ENCODE assay signal across 9 mouse cellular contexts in the genomic region with DNA sequence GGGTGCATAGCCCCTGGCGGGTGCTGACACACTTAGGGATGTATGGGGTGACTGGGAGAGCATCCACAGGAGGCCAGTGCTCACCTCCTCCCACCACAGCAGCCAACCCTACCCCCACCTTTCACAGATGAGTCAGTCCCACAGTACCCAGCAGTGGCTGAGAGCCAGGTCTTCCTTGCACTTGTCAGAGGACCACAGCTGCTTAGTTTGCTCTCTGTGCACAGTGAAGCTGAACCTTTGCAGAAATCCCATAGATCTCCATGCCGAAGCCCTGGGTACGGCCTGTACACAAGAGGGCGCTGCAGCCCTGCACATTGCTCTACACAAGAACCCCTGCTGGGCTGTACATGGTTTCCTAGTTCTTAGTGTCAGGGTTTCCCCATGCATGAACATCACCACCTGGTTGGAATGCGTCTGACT.
DNase-seq lines count a peak whose midpoint lies in the region; ATAC-seq lines count a peak whose summit lies in the region.
"Had no signal": no experiment of that assay in that cellular context is flagged by ENCODE, and none has a peak within 500 bp of the region (broad histone marks: within the 10 kb centered on the region; RNA-seq: fewer than 3 reads in every experiment).

No protein-coding gene starts in this region.

- H3K9ac ChIP-seq in heart, embryonic 12.5 days = no peak overlapping the region
- no peak overlapping the region for H3K9ac ChIP-seq in intestine, embryonic 15.5 days
- no peak overlapping the region for H3K9ac ChIP-seq in neural tube, embryonic 11.5 days (ENCODE audit: low read length)
- H3K9ac ChIP-seq: hindbrain, embryonic 15.5 days had no signal

- 43% methylated on average over 5 of the region's 5 CpGs for WGBS in heart, embryonic 12.5 days
- 52% methylated on average over 5 of the region's 5 CpGs for WGBS in heart, embryonic 10.5 days
- WGBS in intestine, embryonic 15.5 days = 43% methylated on average over 5 of the region's 5 CpGs
- WGBS in neural tube, embryonic 11.5 days = 59% methylated on average over 5 of the region's 5 CpGs

- no peaks in the 10 kb centered on the region; the same call in 1 of the 2 replicates for H3K9me3 ChIP-seq in heart, embryonic 12.5 days (replicated peaks)
- no peaks in the 10 kb centered on the region for H3K9me3 ChIP-seq in heart, embryonic 10.5 days
- no peaks in the 10 kb centered on the region for H3K9me3 ChIP-seq in intestine, embryonic 15.5 days
- H3K9me3 ChIP-seq in neural tube, embryonic 11.5 days (ENCODE audit: control insufficient read depth, low read length) = no peaks in the 10 kb centered on the region
- H3K9me3 ChIP-seq: hindbrain, embryonic 15.5 days had no signal

- H3K4me3 ChIP-seq in heart, embryonic 12.5 days = no peak overlapping the region
- H3K4me3 ChIP-seq in heart, embryonic 10.5 days = no peak overlapping the region
- H3K4me3 ChIP-seq in intestine, embryonic 15.5 days (replicated peaks) = no peak overlapping the region
- H3K4me3 ChIP-seq in neural tube, embryonic 11.5 days (ENCODE audit: low read depth, low read length) = no peak overlapping the region
- H3K4me3 ChIP-seq: hindbrain, embryonic 15.5 days had no signal

- H3K27ac ChIP-seq in heart, embryonic 12.5 days (ENCODE audit: poor library complexity, severe bottlenecking) = no peak overlapping the region
- no peak overlapping the region for H3K27ac ChIP-seq in heart, embryonic 10.5 days
- H3K27ac ChIP-seq in intestine, embryonic 15.5 days = no peak overlapping the region
- H3K27ac ChIP-seq in neural tube, embryonic 11.5 days (ENCODE audit: low read depth, low read length) = no peak overlapping the region
- H3K27ac ChIP-seq: hindbrain, embryonic 15.5 days had no signal

- no peaks in the 10 kb centered on the region for H3K27me3 ChIP-seq in heart, embryonic 12.5 days (replicated peaks)
- H3K27me3 ChIP-seq in heart, embryonic 10.5 days (ENCODE audit: insufficient read depth, poor library complexity, severe bottlenecking) = no peaks in the 10 kb centered on the region
- no peaks in the 10 kb centered on the region for H3K27me3 ChIP-seq in intestine, embryonic 15.5 days (replicated peaks)
- no peaks in the 10 kb centered on the region for H3K27me3 ChIP-seq in neural tube, embryonic 11.5 days (ENCODE audit: control insufficient read depth, insufficient read depth, low read length)
- H3K27me3 ChIP-seq: hindbrain, embryonic 15.5 days had no signal

- no peaks in the 10 kb centered on the region for H3K36me3 ChIP-seq in heart, embryonic 12.5 days
- no peaks in the 10 kb centered on the region for H3K36me3 ChIP-seq in heart, embryonic 10.5 days
- H3K36me3 ChIP-seq in intestine, embryonic 15.5 days = no peaks in the 10 kb centered on the region
- no peaks in the 10 kb centered on the region for H3K36me3 ChIP-seq in neural tube, embryonic 11.5 days (ENCODE audit: control insufficient read depth, insufficient read depth, low read length)

- intact Hi-C loops in left cerebral cortex, postnatal 14 days (cut with DNase I) = no loop called here

- peak; percentile 30; the same call in 1 of the 2 replicates for ATAC-seq in heart, embryonic 12.5 days (ENCODE audit: insufficient number of reproducible peaks, low FRiP score)
- peak; percentile 55 for ATAC-seq in intestine, embryonic 15.5 days
- ATAC-seq in neural tube, embryonic 11.5 days (ENCODE audit: insufficient read depth, low FRiP score, low TSS enrichment) = no peak

- DNase-seq in heart, embryonic 10.5 days (ENCODE audit: low spot score) = no peak
- DNase-seq in adrenal gland, adult 8-10 months = peak; percentile 23
- peak; percentile 14 for DNase-seq in embryo, embryonic 9.5 days (ENCODE audit: extremely low spot score)
- peak; percentile 77 to 84 for DNase-seq in left cerebral cortex, postnatal 14 days (ENCODE audit: low spot score in 2 of 2)
- DNase-seq in neural tube, embryonic 11.5 days (ENCODE audit: low spot score) = peak; percentile 60
- DNase-seq in thymus, postnatal 0 days (ENCODE audit: low spot score) = no peak

- H3K4me1 ChIP-seq in heart, embryonic 12.5 days (replicated peaks) = no peaks in the 10 kb centered on the region
- H3K4me1 ChIP-seq in heart, embryonic 10.5 days = no peaks in the 10 kb centered on the region
- H3K4me1 ChIP-seq in intestine, embryonic 15.5 days (replicated peaks) = no peaks in the 10 kb centered on the region
- no peaks in the 10 kb centered on the region for H3K4me1 ChIP-seq in neural tube, embryonic 11.5 days (ENCODE audit: control insufficient read depth, insufficient read depth, low read length)
- H3K4me1 ChIP-seq: hindbrain, embryonic 15.5 days had no signal

- H3K4me2 ChIP-seq in heart, embryonic 12.5 days = no peak overlapping the region
- no peak overlapping the region for H3K4me2 ChIP-seq in intestine, embryonic 15.5 days (replicated peaks)
- H3K4me2 ChIP-seq in neural tube, embryonic 11.5 days (ENCODE audit: low read depth) = no peak overlapping the region
- H3K4me2 ChIP-seq: hindbrain, embryonic 15.5 days had no signal

Comparison
In these comparisons a context has a peak if more than half of its experiments do, and no peak if none do; other contexts are left out.
1. DNase-seq: peak in adrenal gland, adult 8-10 months (single experiment), embryo, embryonic 9.5 days (single experiment), left cerebral cortex, postnatal 14 days (2 of 2) and neural tube, embryonic 11.5 days (single experiment); none in heart, embryonic 10.5 days (single experiment) and thymus, postnatal 0 days (single experiment).